ENCODE assay signal across 9 mouse cellular contexts in genomic region chr16:97356499-97357187, GRCm38 (mm10). TPM values are rescaled to one million over a fixed set of nuclear protein-coding genes. Genes with fewer than 3 reads are reported as not detected.
DNase-seq lines count a peak whose midpoint lies in the region; ATAC-seq and TF ChIP-seq lines count a peak whose summit lies in the region.
"Had no signal": no experiment of that assay in that cellular context is flagged by ENCODE, and none has a peak within 500 bp of the region (broad histone marks: within the 10 kb centered on the region; RNA-seq: fewer than 3 reads in every experiment).

TSS of gene Bace2 (plus strand) at chr16:97356742.

- peak within 1 kb of the TSS; percentile 68 for H3K9ac ChIP-seq in heart, embryonic 11.5 days (ENCODE audit: low read depth, low read length)
- no peak within 1 kb of the TSS for H3K9ac ChIP-seq in liver, embryonic 12.5 days
- peak within 1 kb of the TSS; percentile 70 for H3K9ac ChIP-seq in stomach, postnatal 0 days (ENCODE audit: low read length)

- H3K4me1 ChIP-seq in embryonic fibroblast, embryonic 13.5 days (ENCODE audit: control insufficient read depth, insufficient read depth, low read length) = no peaks in the 10 kb centered on the region
- H3K4me1 ChIP-seq in heart, embryonic 11.5 days (ENCODE audit: control insufficient read depth, insufficient read depth, low read length) = no peaks in the 10 kb centered on the region; the same call in 1 of the 2 replicates
- H3K4me1 ChIP-seq in liver, embryonic 12.5 days = no peaks in the 10 kb centered on the region
- no peaks in the 10 kb centered on the region for H3K4me1 ChIP-seq in stomach, postnatal 0 days (replicated peaks; ENCODE audit: control insufficient read depth, insufficient read depth)

- H3K4me2 ChIP-seq in heart, embryonic 11.5 days = peak within 1 kb of the TSS; percentile 98
- H3K4me2 ChIP-seq in liver, embryonic 12.5 days = peak within 1 kb of the TSS; percentile 67
- peak within 1 kb of the TSS; percentile 71 for H3K4me2 ChIP-seq in myocyte (ENCODE audit: low read depth)
- H3K4me2 ChIP-seq in stomach, postnatal 0 days (replicated peaks; ENCODE audit: low read depth) = peak within 1 kb of the TSS; percentile 99

- 0 out of 2 replicates have a peak, but pooled peaks have one; percentile 17 for TF ChIP-seq CTCF in embryonic fibroblast, embryonic 13.5 days (IDR thresholded peaks at IDR 0.05; ENCODE audit: borderline replicate concordance, insufficient read depth, low read length)
- peak; percentile 73 for TF ChIP-seq CTCF in stomach, postnatal 0 days (IDR thresholded peaks at IDR 0.05; ENCODE audit: low read depth)

- TF ChIP-seq EP300 in stomach, postnatal 0 days (optimal IDR thresholded peaks at IDR 0.05) = no peak

- peak within 1 kb of the TSS; percentile 40 for H3K4me3 ChIP-seq in embryonic fibroblast, embryonic 13.5 days (ENCODE audit: insufficient read depth, low read length)
- H3K4me3 ChIP-seq in heart, embryonic 11.5 days (ENCODE audit: low read depth, low read length) = peak within 1 kb of the TSS; percentile 70
- peak within 1 kb of the TSS; percentile 49 for H3K4me3 ChIP-seq in liver, embryonic 12.5 days
- no peak within 1 kb of the TSS for H3K4me3 ChIP-seq in myocyte
- H3K4me3 ChIP-seq in stomach, postnatal 0 days (ENCODE audit: low read depth, low read length) = peak within 1 kb of the TSS; percentile 73

- no peak within 1 kb of the TSS for H3K27ac ChIP-seq in embryonic fibroblast, embryonic 13.5 days (ENCODE audit: insufficient read depth, low read length)
- no peak within 1 kb of the TSS; the same call in 1 of the 2 replicates for H3K27ac ChIP-seq in heart, embryonic 11.5 days (ENCODE audit: low read depth, low read length)
- H3K27ac ChIP-seq in liver, embryonic 12.5 days = no peak within 1 kb of the TSS
- peak within 1 kb of the TSS; percentile 81 for H3K27ac ChIP-seq in stomach, postnatal 0 days (replicated peaks)

- TF ChIP-seq POLR2A in embryonic fibroblast, embryonic 13.5 days (IDR thresholded peaks at IDR 0.05; ENCODE audit: low read depth, low read length) = no peak
- TF ChIP-seq POLR2A in myocyte (IDR thresholded peaks at IDR 0.05; ENCODE audit: insufficient read length, low read depth) = no peak

- H3K9me3 ChIP-seq in heart, embryonic 11.5 days (replicated peaks; ENCODE audit: control insufficient read depth, low read length) = no peaks in the 10 kb centered on the region
- no peaks in the 10 kb centered on the region for H3K9me3 ChIP-seq in liver, embryonic 12.5 days (replicated peaks)
- no peaks in the 10 kb centered on the region for H3K9me3 ChIP-seq in stomach, postnatal 0 days (ENCODE audit: control insufficient read depth, low read length)
- H3K9me3 ChIP-seq: G1E had no signal

- H3ac ChIP-seq in myocyte (ENCODE audit: control insufficient read depth, insufficient read length) = no peak within 1 kb of the TSS

- no peaks in the 10 kb centered on the region for H3K36me3 ChIP-seq in heart, embryonic 11.5 days (ENCODE audit: control insufficient read depth, insufficient read depth, low read length)
- H3K36me3 ChIP-seq in liver, embryonic 12.5 days = no peaks in the 10 kb centered on the region
- H3K36me3 ChIP-seq in myocyte (ENCODE audit: control insufficient read depth, insufficient read depth) = no peaks in the 10 kb centered on the region
- H3K36me3 ChIP-seq in stomach, postnatal 0 days (ENCODE audit: control insufficient read depth, insufficient read depth, low read length) = no peaks in the 10 kb centered on the region
- H3K36me3 ChIP-seq: G1E had no signal

- DNase-seq in layer of hippocampus, adult 11-12 months (ENCODE audit: low spot score) = peak; percentile 15
- no peak for DNase-seq in layer of hippocampus, adult 9-10 months (ENCODE audit: low spot score)
- peak; percentile 69 to 80 for DNase-seq in kidney, adult 8-10 months
- peak; percentile 89 for DNase-seq in stomach, postnatal 0 days (ENCODE audit: low spot score)

- WGBS in heart, embryonic 11.5 days (ENCODE audit: insufficient replicate concordance) = under 1% methylated on average over 58 of the region's 58 CpGs
- WGBS in liver, embryonic 12.5 days (ENCODE audit: insufficient replicate concordance) = under 1% methylated on average over 58 of the region's 58 CpGs
- under 1% methylated on average over 55 of the region's 58 CpGs for WGBS in stomach, postnatal 0 days

- ATAC-seq in heart, embryonic 11.5 days (replicated peaks; ENCODE audit: insufficient number of reproducible peaks, low FRiP score, low TSS enrichment) = peak; percentile 74
- peak; percentile 57 for ATAC-seq in liver, embryonic 12.5 days
- ATAC-seq in stomach, postnatal 0 days (ENCODE audit: low FRiP score, low TSS enrichment) = peak; percentile 76

- no peaks in the 10 kb centered on the region for H3K27me3 ChIP-seq in heart, embryonic 11.5 days (ENCODE audit: control insufficient read depth, insufficient read depth, low read length)
- peaks cover 58% of the 10 kb centered on the region for H3K27me3 ChIP-seq in liver, embryonic 12.5 days (replicated peaks)
- H3K27me3 ChIP-seq in myocyte (ENCODE audit: control insufficient read depth, insufficient read depth, insufficient read length) = no peaks in the 10 kb centered on the region
- no peaks in the 10 kb centered on the region for H3K27me3 ChIP-seq in stomach, postnatal 0 days (ENCODE audit: control insufficient read depth, insufficient read depth, low read length)

- no peaks in the 10 kb centered on the region for H3K79me2 ChIP-seq in myocyte (ENCODE audit: control insufficient read depth, insufficient read depth)

TF ChIP-seq in myocyte, 11 proteins besides CTCF, POLR2A, EP300 and RAD21:
- TF ChIP-seq MYOG (IDR thresholded peaks at IDR 0.05; ENCODE audit: control insufficient read depth in 1 of 3, insufficient read depth in 1 of 3, insufficient read length in 2 of 3, low read depth in 2 of 3) = no peak
- no peak for TF ChIP-seq TCF12 (IDR thresholded peaks at IDR 0.05; ENCODE audit: insufficient read depth, poor library complexity, severe bottlenecking)
- TF ChIP-seq POLR2AphosphoS2 (IDR thresholded peaks at IDR 0.05; ENCODE audit: insufficient read length, low read depth) = no peak
- no peak for TF ChIP-seq TCF3 (IDR thresholded peaks at IDR 0.05; ENCODE audit: insufficient read length, low read depth)
- TF ChIP-seq REST (IDR thresholded peaks at IDR 0.05; ENCODE audit: insufficient read depth, insufficient read length) = no peak
- no peak for TF ChIP-seq USF1 (IDR thresholded peaks at IDR 0.05; ENCODE audit: low read depth)
- no peak for TF ChIP-seq CEBPB (IDR thresholded peaks at IDR 0.05; ENCODE audit: insufficient read depth, poor library complexity, severe bottlenecking)
- no peak for TF ChIP-seq MYOD1 (IDR thresholded peaks at IDR 0.05; ENCODE audit: control insufficient read depth in 1 of 3, insufficient read length in 2 of 3, low read depth in 2 of 3)
- no peak for TF ChIP-seq E2F4 (IDR thresholded peaks at IDR 0.05; ENCODE audit: insufficient read depth)
- TF ChIP-seq SRF (IDR thresholded peaks at IDR 0.05; ENCODE audit: control insufficient read depth, insufficient read length, low read depth) = no peak
- no peak for TF ChIP-seq MAX (IDR thresholded peaks at IDR 0.05; ENCODE audit: low read depth)

RNA-seq across cellular contexts. Expression of gene Bace2, which starts in this region (rescaled TPM):
- polyA plus RNA-seq in embryonic fibroblast, embryonic 13.5 days (2011; ENCODE audit: insufficient read length, low read depth, missing spikeins) = 4.2 and 5.1 TPM in 2 replicates
- 49.5 and 59.2 TPM in 2 replicates for polyA plus RNA-seq in heart, embryonic 11.5 days (2014; fragmentation: Nextera tagmentation; extraction: Ambion mirVana)
- polyA plus RNA-seq in liver, embryonic 12.5 days (2016; fragmentation: Nextera tagmentation; extraction: Ambion mirVana) = 4.3 and 7.0 TPM in 2 replicates
- 0.53 TPM for polyA plus RNA-seq in myocyte (2012; fragmentation: generic; extraction: Trizol)
- 205 and 216 TPM in 2 replicates for polyA plus RNA-seq in stomach, postnatal 0 days (2015; fragmentation: Nextera tagmentation; extraction: Ambion mirVana)
- polyA plus RNA-seq: G1E had no signal
